Mouse (Mus musculus) megakaryocyte, embryonic 14.5 days (primary cell): ENCODE data around the gene Map2.

Experiments used
- FLI1 ChIP-seq: IDR thresholded peaks from 2 replicates; pipeline ENCODE4 v1.6.1; 2012; ENCODE audit warnings: low read length, inconsistent platforms, mixed read lengths
- GATA1 ChIP-seq: IDR thresholded peaks from 3 replicates; pipeline ENCODE4 v1.6.1; 2012; ENCODE audit warnings: mixed read lengths, low read length, inconsistent platforms, borderline replicate concordance

- TF ChIP-seq FLI1 (no peak), GATA1 (no peak)
Observed at GRCm38 (mm10) chr1:66231963-66232362, 56.9 kb downstream of the Map2 start.
